Mouse (Mus musculus) liver, embryonic 14.5 days (tissue): ENCODE data around the gene Pgap3. TPM values are rescaled to one million over a fixed set of nuclear protein-coding genes. Genes with fewer than 3 reads are reported as not detected.

Experiments used
- ATAC-seq: fragments of 200-750 bp; cut with Nextera tagmentation; 2 replicates; pipeline ENCODE4 v1.8.0; 2017; ENCODE audit warnings: moderate number of reproducible peaks, mild to moderate bottlenecking, moderate library complexity; ENCODE audit not compliant: insufficient read depth
- DNase-seq, 3 experiments: peaks; one replicate each; pipeline ENCODE4 v3.0.0-alpha.2; 2012 to 2013; ENCODE audit warnings: low read depth in 3 of 3, low spot score in 3 of 3
- H3K27ac ChIP-seq: fragments of 300-500 bp; sonication (generic); 2 replicates; pipeline ENCODE4 v1.5.1; 2014; ENCODE audit warnings: moderate library complexity, mild to moderate bottlenecking, control low read depth, inconsistent platforms
- H3K27me3 ChIP-seq: fragments of 300-500 bp; sonication (generic); 2 replicates; pipeline ENCODE4 v1.6.1; 2014; ENCODE audit warnings: mild to moderate bottlenecking, low read length, moderate library complexity; ENCODE audit not compliant: control insufficient read depth, insufficient read depth
- H3K36me3 ChIP-seq: fragments of 300-500 bp; sonication (generic); replicated peaks from 2 replicates; pipeline ENCODE4 v1.6.1; 2014; ENCODE audit warnings: low read depth; ENCODE audit not compliant: control insufficient read depth, insufficient read depth
- H3K4me1 ChIP-seq, 2 experiments: fragments of 200-500 bp in 1 of 2; fragments of 300-500 bp in 1 of 2; sonication (generic) in 1 of 2; replicated peaks; 2 replicates each; pipeline ENCODE4 v1.6.1; 2012 to 2014; ENCODE audit warnings: antibody characterized with exemption in 1 of 2, inconsistent platforms in 1 of 2, low read length in 1 of 2; ENCODE audit not compliant: control insufficient read depth in 2 of 2, insufficient read depth in 2 of 2
- H3K4me2 ChIP-seq: fragments of 300-500 bp; sonication (generic); 2 replicates; pipeline ENCODE4 v1.6.1; 2014; ENCODE audit warnings: low read depth, mild to moderate bottlenecking, control low read depth, moderate library complexity
- H3K4me3 ChIP-seq, 2 experiments: fragments of 200-500 bp in 1 of 2; fragments of 300-500 bp in 1 of 2; sonication (generic) in 1 of 2; 2 replicates each; pipeline ENCODE4 v1.5.1; 2012 to 2014; ENCODE audit warnings: low read depth in 2 of 2, low read length in 2 of 2, mild to moderate bottlenecking in 2 of 2, control low read depth in 1 of 2, inconsistent platforms in 1 of 2, moderate library complexity in 1 of 2; ENCODE audit not compliant: insufficient read depth in 1 of 2
- H3K9ac ChIP-seq: fragments of 300-500 bp; sonication (generic); replicated peaks from 2 replicates; pipeline ENCODE4 v1.6.1; 2014; ENCODE audit warnings: mild to moderate bottlenecking, control low read depth, moderate library complexity
- H3K9me3 ChIP-seq: fragments of 300-500 bp; sonication (generic); 2 replicates; pipeline ENCODE4 v1.6.1; 2016; ENCODE audit warnings: low read length, mixed read lengths; ENCODE audit not compliant: control insufficient read depth
- CTCF ChIP-seq: IDR thresholded peaks from 2 replicates; pipeline ENCODE4 v1.5.1; 2016; ENCODE audit warnings: antibody characterized with exemption, low read depth, control low read depth
- EP300 ChIP-seq: IDR thresholded peaks from 2 replicates; pipeline ENCODE4 v1.6.1; 2016; ENCODE audit warnings: antibody characterized with exemption, low read depth
- WGBS: fragments of 180-500 bp; shearing (Covaris S2); extraction: QIAGEN DNeasy Blood & Tissue Kit; methylation state at CpG from one replicate; pipeline ENCODE4 v1.1.7; 2014; ENCODE audit not compliant: insufficient replicate concordance; 5-methylcytosine and 5-hydroxymethylcytosine counted together
- polyA plus RNA-seq, 2 experiments: library from polyadenylated mRNA; depleted of rRNA in 1 of 2; stranded (reverse) in 1 of 2; unstranded in 1 of 2; fragments of >200 nt; fragmentation: Nextera tagmentation in 1 of 2; extraction: Ambion mirVana in 1 of 2; gene quantifications; 2 replicates each; pipeline versions ENCODE4 v1.2.1 to v1.2.3; 2012 to 2014

The Pgap3 gene
- polyA plus RNA-seq, 2 experiments, result 3.3 to 3.4 TPM

GRCm38 (mm10) chr11:98373244-98373643, 27.0 kb downstream of the Pgap3 start:
- Histone ChIP-seq H3K27me3 (no peaks in the 10 kb centered on the region), H3K4me1 (no peaks in the 10 kb centered on the region), H3K9me3 (no peaks in the 10 kb centered on the region), H3K36me3 (no peaks in the 10 kb centered on the region; the same call in 1 of the 2 replicates), H3K4me2 (no peak overlapping the region), H3K27ac (no peak overlapping the region), H3K4me3 (no peak overlapping the region), H3K9ac (no peak overlapping the region)
- DNase-seq (no peak), ATAC-seq (no peak)
- no peak for TF ChIP-seq EP300
- no peak for TF ChIP-seq CTCF
- WGBS, result 70% methylated on average over 6 of the region's 6 CpGs

- no peak overlapping the region for H3K9ac ChIP-seq
- ATAC-seq (no peak), DNase-seq (peak; percentile 36 to 52 (median 44))
- no peak overlapping the region for H3K4me2 ChIP-seq
- no peak overlapping the region for H3K27ac ChIP-seq
- no peaks in the 10 kb centered on the region; the same call in 1 of the 2 replicates for H3K36me3 ChIP-seq
- H3K9me3 ChIP-seq, result no peaks in the 10 kb centered on the region
- no peaks in the 10 kb centered on the region for H3K27me3 ChIP-seq
- H3K4me1 ChIP-seq, result no peaks in the 10 kb centered on the region
- H3K4me3 ChIP-seq, result no peak overlapping the region
- TF ChIP-seq EP300 (no peak), CTCF (peak; percentile 93)
- 2% methylated on average over 2 of the region's 2 CpGs for WGBS
These were observed 27.9 kb downstream of the Pgap3 start for GRCm38 (mm10) chr11:98372406-98372805.

GRCm38 (mm10) chr11:98371556-98372240, 28.6 kb downstream of the Pgap3 start:
- no peak overlapping the region for H3K9ac ChIP-seq
- no peak overlapping the region for H3K4me3 ChIP-seq
- H3K27ac ChIP-seq, result no peak overlapping the region
- no peaks in the 10 kb centered on the region for H3K4me1 ChIP-seq
- 62% methylated on average over 9 of the region's 10 CpGs for WGBS
- H3K36me3 ChIP-seq, result no peaks in the 10 kb centered on the region; the same call in 1 of the 2 replicates
- DNase-seq (no peak), ATAC-seq (no peak)
- TF ChIP-seq EP300 (no peak), CTCF (no peak)
- H3K27me3 ChIP-seq, result no peaks in the 10 kb centered on the region
- H3K9me3 ChIP-seq, result no peaks in the 10 kb centered on the region
- no peak overlapping the region for H3K4me2 ChIP-seq

GRCm38 (mm10) chr11:98370588-98370987, 29.7 kb downstream of the Pgap3 start:
- DNase-seq, result no peak
- H3K9me3 ChIP-seq, result no peaks in the 10 kb centered on the region
- H3K36me3 ChIP-seq, result no peaks in the 10 kb centered on the region; the same call in 1 of the 2 replicates
- no peak overlapping the region for H3K27ac ChIP-seq
- no peaks in the 10 kb centered on the region for H3K27me3 ChIP-seq
- WGBS, result 61% methylated on average over 2 of the region's 2 CpGs
- H3K4me3 ChIP-seq, result no peak overlapping the region
- H3K4me1 ChIP-seq, result no peaks in the 10 kb centered on the region
- no peak for TF ChIP-seq EP300
- ATAC-seq, result no peak
- no peak overlapping the region for H3K4me2 ChIP-seq
- H3K9ac ChIP-seq, result no peak overlapping the region

- Histone ChIP-seq H3K36me3 (no peaks in the 10 kb centered on the region), H3K4me1 (no peaks in the 10 kb centered on the region), H3K9me3 (no peaks in the 10 kb centered on the region), H3K27ac (no peak overlapping the region), H3K4me2 (no peak overlapping the region), H3K27me3 (no peaks in the 10 kb centered on the region), H3K9ac (no peak overlapping the region), H3K4me3 (no peak overlapping the region)
- WGBS, result 65% methylated on average over 6 of the region's 6 CpGs
- TF ChIP-seq EP300 (no peak), CTCF (no peak)
- no peak for DNase-seq
- ATAC-seq, result no peak
These were observed 31.0 kb downstream of the Pgap3 start for GRCm38 (mm10) chr11:98369337-98369736.
